Mouse (Mus musculus): Measurements from ENCODE around the gene Gabrg3.
A peak's percentile ranks its signal among the peaks of the same experiment; 100 is the strongest.

Gabrg3 gene

GRCm38 (mm10) chr7:57065398-57065797, 321.6 kb downstream of the Gabrg3 start:
- no peak for DNase-seq (ENCODE audit: low read depth)

- DNase-seq (ENCODE audit: low read depth) = no peak
Observed at GRCm38 (mm10) chr7:57050906-57051635, 335.9 kb downstream of the Gabrg3 start.

- DNase-seq (ENCODE audit: low read depth) = no peak
Observed at GRCm38 (mm10) chr7:57037861-57038421, 349.0 kb downstream of the Gabrg3 start.

DNA sequence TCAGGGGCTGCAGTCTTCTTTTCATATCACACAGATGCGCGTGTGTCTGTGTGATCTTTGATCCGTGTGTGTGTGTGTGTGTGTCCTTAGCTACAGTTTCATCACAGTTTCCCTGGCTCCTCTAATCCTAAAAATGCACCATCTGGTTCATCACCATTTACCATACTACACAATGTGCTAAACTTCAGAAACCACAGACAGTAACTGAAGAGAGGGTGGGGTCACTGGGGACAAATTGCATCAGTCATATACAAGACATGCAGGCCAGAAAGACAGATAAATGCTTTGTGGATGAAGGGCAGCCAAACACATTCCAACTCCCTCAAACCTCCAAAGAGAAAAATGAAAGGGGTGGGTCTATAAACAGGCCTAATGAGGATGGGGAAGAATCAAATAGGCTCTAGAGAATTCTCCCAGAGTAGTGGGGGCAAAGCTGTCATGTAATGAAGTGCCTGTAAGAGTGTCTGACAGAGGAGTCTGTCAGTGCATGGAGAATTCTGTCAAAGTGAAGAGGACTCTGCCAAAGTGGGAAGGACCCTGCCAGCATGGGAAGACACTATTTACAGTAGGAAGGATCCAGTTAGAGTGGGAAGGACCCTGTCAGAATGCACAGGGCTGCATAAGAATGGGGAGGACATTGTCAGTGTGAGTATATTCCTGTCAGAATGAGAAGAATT, 386.3 kb downstream of the Gabrg3 start:
- no peak for DNase-seq (ENCODE audit: low read depth)

DNA sequence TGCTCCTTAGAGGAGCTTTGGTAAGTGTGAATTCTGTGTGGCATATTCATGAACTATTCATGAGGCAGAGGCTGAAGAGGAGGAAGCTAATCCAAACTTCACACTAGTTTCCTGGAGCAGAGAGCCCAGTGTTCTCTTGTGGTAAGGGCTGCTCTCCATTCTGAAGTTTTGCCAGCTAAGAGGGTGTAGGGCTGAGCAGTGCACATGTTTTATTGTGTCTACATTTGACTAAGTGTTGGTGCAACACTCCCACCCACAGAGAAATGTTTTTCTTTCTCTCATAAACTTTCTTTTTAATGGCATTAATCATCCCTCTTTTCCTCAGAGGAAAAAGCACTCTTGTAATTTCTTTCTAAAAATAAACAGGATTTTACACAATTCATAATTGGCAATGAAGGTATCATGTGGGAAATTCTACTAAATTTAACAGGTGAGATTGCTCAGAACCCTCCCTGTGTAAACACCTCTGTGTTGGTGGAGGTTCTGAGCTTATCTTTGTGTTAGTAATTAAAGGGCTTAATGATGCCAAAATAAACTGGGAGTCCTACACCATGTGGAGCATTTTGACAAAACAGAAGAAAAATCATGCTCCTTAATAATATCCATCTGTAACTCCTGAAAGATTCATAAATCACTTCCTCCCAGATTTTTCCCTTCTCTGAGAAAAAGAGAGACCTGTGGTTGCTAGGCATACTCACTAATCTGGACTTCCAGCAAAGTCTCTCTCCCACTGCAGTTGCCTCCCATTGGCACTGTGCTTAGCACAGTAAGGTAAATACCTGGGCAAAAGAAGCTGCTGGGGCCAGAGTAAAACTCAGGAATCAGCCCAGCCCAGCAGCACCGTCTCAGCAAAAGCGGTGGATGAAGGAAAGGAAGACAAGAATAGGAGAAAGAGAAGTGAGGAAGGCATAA, 389.0 kb downstream of the Gabrg3 start:
- DNase-seq (ENCODE audit: low read depth) = no peak

DNA sequence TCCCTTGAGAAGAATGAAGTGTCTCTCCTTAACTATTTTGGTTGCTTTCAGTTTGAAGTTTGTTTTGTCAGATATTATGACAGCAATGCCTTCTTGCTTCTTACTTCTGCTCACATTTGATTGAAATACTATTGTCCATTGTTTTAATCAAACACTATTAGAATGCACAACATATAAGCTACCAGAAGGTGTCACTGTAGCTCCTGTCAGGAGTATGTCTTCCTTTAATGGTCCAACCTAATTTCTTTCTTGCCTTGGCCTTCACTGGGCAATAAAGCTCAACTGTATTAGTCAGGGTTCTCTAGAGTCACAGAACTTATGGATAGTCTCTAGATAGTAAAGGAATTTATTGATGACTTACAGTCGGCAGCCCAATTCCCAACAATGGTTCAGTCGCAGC, 440.6 kb downstream of the Gabrg3 start:
- DNase-seq (ENCODE audit: low read depth) = peak; percentile 2

DNA sequence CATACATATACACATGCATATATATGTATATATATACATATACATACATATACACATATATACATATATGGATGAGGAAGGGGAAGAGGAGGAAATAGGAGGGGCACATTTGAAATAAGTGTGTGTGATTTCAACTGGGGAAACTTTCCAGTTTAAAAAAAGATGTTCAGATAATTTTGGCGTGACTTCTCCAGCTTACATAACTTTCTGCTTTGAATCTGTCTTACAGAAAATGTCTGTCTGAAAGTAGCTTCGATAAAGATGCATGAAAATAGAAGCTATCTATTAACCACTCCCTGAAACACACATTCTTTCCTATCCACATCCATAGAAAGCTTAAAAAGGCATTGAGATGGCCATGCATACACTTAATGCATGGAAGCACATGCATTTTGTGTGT, 445.4 kb downstream of the Gabrg3 start:
- no peak for DNase-seq (ENCODE audit: low read depth)

- DNase-seq (ENCODE audit: low read depth) = no peak
Observed at GRCm38 (mm10) chr7:56938020-56938419, 449.0 kb downstream of the Gabrg3 start.

DNA sequence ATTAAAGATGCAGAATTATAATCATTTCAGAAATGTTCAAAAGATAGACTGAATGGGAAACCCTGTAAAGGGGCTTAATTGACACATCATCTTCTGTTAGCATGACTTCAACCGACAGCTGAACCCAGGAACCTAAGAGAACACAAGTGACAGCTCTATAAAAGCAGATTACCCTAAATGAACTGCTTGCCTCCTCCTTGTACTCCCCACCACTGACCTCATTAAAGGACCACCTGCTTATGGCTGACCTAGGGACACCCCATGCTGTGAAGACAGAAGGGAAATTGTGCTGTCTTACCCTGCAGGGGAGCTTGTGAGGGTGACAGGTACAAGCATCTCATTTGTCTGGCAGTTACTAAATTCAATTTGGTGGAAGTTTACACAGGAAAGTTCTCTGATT, 467.5 kb downstream of the Gabrg3 start:
- DNase-seq (ENCODE audit: low read depth) = no peak

GRCm38 (mm10) chr7:56914862-56915261, 472.1 kb downstream of the Gabrg3 start:
- no peak for DNase-seq (ENCODE audit: low read depth)

- no peak for DNase-seq (ENCODE audit: low read depth)
Observed at GRCm38 (mm10) chr7:56899762-56900161, 487.2 kb downstream of the Gabrg3 start.

DNA sequence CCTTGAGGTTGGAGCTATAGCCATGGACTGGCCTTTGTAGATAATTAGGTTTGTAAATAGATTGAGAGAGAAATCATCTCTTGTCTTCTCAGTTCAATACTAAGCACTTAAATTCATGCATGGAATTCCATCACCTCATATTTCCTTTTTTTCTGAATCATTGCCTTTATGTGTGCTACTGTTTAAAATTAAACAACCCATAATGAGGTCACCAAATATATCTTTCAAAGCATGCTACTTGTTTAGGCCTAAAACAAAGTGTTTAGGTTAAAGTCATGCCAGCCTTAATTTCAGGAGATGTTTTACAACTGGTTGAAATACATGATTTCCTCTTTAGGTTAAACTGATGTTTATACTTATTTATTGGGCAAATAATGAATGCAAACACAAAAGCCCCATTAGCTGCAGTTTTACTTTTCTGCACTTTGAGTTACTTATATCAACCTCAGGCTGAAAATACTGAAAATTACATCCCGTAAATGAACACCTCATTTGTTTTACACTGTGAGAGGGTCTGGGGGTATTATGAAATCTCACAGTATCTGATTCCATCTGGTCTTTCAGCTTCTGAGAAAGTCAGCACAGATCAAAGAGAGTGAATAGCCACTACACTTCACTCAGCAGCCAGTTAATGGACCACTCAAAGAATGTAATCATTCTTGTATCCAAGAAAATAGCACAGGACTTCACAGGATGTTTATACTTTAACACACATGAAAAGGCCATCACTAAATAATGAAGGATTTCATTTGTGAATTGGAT, 519.5 kb downstream of the Gabrg3 start:
- no peak for DNase-seq (ENCODE audit: low read depth)

- DNase-seq (ENCODE audit: low read depth) = no peak
Observed at GRCm38 (mm10) chr7:56843565-56843964, 543.4 kb downstream of the Gabrg3 start.

GRCm38 (mm10) chr7:56825446-56825845, 561.5 kb downstream of the Gabrg3 start:
- no peak for DNase-seq (ENCODE audit: low read depth)

DNA sequence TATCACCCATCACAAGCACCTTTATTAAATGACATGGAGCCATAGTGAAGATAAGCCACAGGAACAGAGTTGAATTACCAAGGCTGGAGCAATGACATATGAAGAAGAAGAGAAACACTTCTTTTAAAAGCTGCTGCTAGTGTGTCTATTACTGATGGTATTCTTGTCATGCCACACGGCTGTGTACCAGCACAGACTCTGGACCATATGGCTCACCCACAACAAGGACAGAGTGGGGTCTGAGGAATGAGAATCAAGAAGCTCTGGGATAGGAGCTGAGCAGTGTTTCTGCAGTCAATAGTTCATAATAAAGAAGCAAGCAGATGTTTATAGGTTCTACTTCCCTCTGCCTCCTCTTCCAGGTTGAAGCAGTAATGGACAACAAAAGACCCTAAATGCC, 585.1 kb downstream of the Gabrg3 start:
- DNase-seq (ENCODE audit: low read depth) = no peak

GRCm38 (mm10) chr7:56779122-56779521, 607.9 kb downstream of the Gabrg3 start:
- DNase-seq (ENCODE audit: low read depth) = no peak

GRCm38 (mm10) chr7:56768216-56768615, 618.8 kb downstream of the Gabrg3 start:
- no peak for DNase-seq (ENCODE audit: low read depth)

GRCm38 (mm10) chr7:56767796-56768195, 619.2 kb downstream of the Gabrg3 start:
- DNase-seq (ENCODE audit: low read depth) = no peak

GRCm38 (mm10) chr7:56765612-56766445, 621.2 kb downstream of the Gabrg3 start:
- no peak for DNase-seq (ENCODE audit: low read depth)

- no peak for DNase-seq (ENCODE audit: low read depth)
Observed at GRCm38 (mm10) chr7:56729225-56729624, 657.8 kb downstream of the Gabrg3 start.
